Mouse (Mus musculus) testis, adult 10 weeks (tissue): Measurements from ENCODE around the gene Abo. TPM values are rescaled to one million over a fixed set of nuclear protein-coding genes. Genes with fewer than 3 reads are reported as not detected.

Source experiments
- polyA plus RNA-seq: library from polyadenylated mRNA; stranded (reverse); fragments of 350-450 nt; fragmentation: Illumina TruSeq; extraction: RNeasy Lipid Tissue Mini Kit (QIAGEN cat#74804); gene quantifications from one replicate; pipeline ENCODE4 v1.2.3, GENCODE M21; 2014; ENCODE audit warnings: low read depth, low replicate concordance

Abo gene
- 0.94 TPM for polyA plus RNA-seq

GRCm38 (mm10) chr2:26864879-26865278, at the start of gene Abo:
Gene Abo, minus strand, starts transcription at chr2:26864979.

GRCm38 (mm10) chr2:26910124-26910993, 45.6 kb upstream of the Abo start, which contains the start of the genes Med22 and Rpl7a:
Gene Med22, minus strand, starts transcription at chr2:26910677.
Gene Rpl7a, plus strand, starts transcription at chr2:26910764.

GRCm38 (mm10) chr2:26902467-26903220, 37.9 kb upstream of the Abo start, which contains the start of gene Surf6:
Gene Surf6, minus strand, starts transcription at chr2:26902879.

Other genes starting within 250 kb of the Abo start
- gene Fam69b, start 236.5 kb downstream of the Abo start, polyA plus RNA-seq, result not detected
- gene Lcn4, start 193.7 kb downstream of the Abo start, polyA plus RNA-seq, result not detected
- 5.9 TPM for gene Surf6, start 37.9 kb upstream of the Abo start, polyA plus RNA-seq
- gene Med22, start 45.7 kb upstream of the Abo start, polyA plus RNA-seq, result 5.3 TPM
- gene Rpl7a, start 45.8 kb upstream of the Abo start, polyA plus RNA-seq, result 24.2 TPM
- 4.6 TPM for gene Surf2, start 51.4 kb upstream of the Abo start, polyA plus RNA-seq
- gene Surf1, start 51.6 kb upstream of the Abo start, polyA plus RNA-seq, result 13.2 TPM
- gene Surf4, start 68.9 kb upstream of the Abo start, polyA plus RNA-seq, result 59.1 TPM
- gene Stkld1, start 69.1 kb upstream of the Abo start, polyA plus RNA-seq, result 114 TPM
- 27.9 TPM for gene Rexo4, start 99.4 kb upstream of the Abo start, polyA plus RNA-seq
- not detected for gene Adamts13, start 108.4 kb upstream of the Abo start, polyA plus RNA-seq
- gene Cacfd1, start 144.9 kb upstream of the Abo start, polyA plus RNA-seq, result 5.6 TPM
- not detected for gene Slc2a6, start 163.0 kb upstream of the Abo start, polyA plus RNA-seq
- gene Mymk, start 207.2 kb upstream of the Abo start, polyA plus RNA-seq, result not detected
- gene Adamtsl2, start 214.4 kb upstream of the Abo start, polyA plus RNA-seq, result not detected